Mouse (Mus musculus) kidney, postnatal 25 days (tissue): ENCODE data around the gene Dbnl.
A peak's percentile ranks its signal among the peaks of the same experiment; 100 is the strongest.

Experiments used
- DNase-seq, 2 experiments: peaks; one replicate each; pipeline ENCODE4 v3.0.0; 2021; ENCODE audit warnings: mixed read lengths in 2 of 2

The Dbnl gene

GRCm38 (mm10) chr11:5840346-5840745 is 52.1 kb downstream of the Dbnl start:
- DNase-seq, result no peak

DNA sequence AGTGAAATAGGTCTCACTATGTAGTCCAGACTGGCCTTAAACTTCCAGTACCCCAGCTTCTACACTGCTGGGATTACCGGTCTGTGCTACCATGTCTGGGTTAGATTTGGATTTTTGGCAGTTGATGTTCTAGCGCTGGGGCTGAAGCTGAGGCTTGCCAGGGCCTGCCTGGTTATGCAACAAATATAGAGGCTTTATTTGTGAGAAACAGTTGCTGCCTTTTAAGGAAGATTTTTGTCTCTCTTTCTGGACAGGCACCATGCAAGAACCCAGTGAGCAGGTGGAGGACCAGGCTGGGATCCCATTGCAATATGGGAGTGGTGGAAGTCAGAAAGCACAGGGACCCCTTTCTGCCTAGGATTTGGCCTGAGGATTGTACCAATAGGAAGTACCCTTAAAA is 53.5 kb downstream of the Dbnl start:
- no peak for DNase-seq

GRCm38 (mm10) chr11:5843131-5843530 is 54.8 kb downstream of the Dbnl start:
- DNase-seq, result no peak

- peak; percentile 88 to 95 for DNase-seq
These were observed 58.5 kb downstream of the Dbnl start for GRCm38 (mm10) chr11:5846639-5847345.

DNA sequence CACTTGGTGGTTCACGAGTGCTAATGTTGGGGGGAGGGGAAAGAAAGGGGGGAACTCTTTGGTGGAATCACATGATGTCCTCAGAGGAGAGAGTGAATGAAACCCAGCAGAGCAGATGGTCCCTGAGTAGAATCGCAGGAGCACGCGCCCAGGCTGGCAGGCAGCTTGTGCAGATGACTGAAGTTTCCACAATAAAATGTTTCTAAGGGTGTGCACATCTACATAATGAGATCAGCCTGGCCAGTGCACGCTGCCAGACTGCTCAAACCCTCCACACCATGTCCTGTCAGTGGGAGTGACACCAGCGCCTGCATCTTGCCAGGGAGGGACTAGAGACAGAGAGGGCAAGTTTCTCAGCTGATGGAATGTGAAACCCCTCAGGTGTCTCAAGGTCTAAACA is 60.5 kb downstream of the Dbnl start:
- peak in 1 of 2 experiments; percentile 60 for DNase-seq

DNA sequence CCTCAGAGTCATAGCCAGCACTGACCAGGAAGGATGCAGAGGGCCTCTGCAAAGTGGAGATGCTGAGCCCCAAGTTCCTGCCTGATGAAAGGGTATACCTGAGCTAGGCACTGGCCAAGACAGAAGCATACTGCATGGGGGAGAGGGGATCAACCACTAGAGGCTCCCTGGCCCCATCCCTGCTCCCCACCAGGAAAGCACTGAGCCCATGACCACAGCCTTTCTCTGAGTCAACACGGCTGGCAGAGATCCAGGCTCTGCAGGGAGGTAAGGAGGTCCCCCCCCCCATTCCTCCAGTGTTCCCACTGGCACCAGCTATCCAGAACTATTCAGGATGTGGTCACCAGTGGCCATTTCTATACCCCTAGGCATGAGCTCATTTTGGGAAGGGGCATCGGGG is 61.0 kb downstream of the Dbnl start:
- no peak for DNase-seq

GRCm38 (mm10) chr11:5850452-5850851 is 62.2 kb downstream of the Dbnl start:
- DNase-seq, result no peak
